Mouse (Mus musculus): ENCODE data around the gene Ptges.

DNA sequence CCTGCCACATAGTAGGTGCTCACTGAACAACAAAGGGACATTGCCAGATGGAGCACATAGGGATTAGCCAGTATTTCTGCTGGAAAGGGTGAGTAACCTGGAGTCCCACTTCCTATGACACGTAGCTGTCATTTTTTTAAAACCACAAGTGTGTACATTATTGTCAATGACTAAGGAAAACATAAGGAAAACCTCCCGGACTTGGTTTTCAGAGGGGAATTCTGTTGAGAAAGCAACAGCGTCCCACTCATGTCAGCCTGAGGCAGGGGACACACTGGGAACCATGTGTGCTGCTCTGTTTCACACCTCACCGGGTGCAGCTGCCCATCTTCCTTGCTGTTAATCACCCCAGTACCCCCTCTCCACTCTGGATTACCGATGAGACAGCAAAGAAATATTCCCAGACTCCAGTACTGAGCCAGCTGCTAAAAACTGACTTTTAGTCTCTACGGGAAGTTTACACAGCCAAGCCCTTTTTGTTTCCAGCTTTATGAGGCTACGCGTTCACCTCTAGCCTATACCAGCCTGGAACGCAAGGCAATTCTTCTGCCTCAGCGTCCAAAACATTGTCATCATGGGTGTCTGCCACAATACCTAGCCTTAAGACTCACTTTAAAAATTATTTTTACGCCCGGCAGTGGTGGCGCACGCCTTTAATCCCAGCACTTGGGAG lies 30.1 kb downstream of the Ptges start:
- TF ChIP-seq CTCF (IDR thresholded peaks at IDR 0.05; ENCODE audit: borderline replicate concordance, insufficient read depth, low read length) (no peak), POLR2A (IDR thresholded peaks at IDR 0.05; ENCODE audit: low read depth, low read length) (no peak)
